Mouse (Mus musculus): ENCODE data around the gene Polr2a.

Gene Polr2a

GRCm38 (mm10) chr11:69781828-69782227 lies 23.4 kb upstream of the Polr2a start:
- no peak for DNase-seq

DNA sequence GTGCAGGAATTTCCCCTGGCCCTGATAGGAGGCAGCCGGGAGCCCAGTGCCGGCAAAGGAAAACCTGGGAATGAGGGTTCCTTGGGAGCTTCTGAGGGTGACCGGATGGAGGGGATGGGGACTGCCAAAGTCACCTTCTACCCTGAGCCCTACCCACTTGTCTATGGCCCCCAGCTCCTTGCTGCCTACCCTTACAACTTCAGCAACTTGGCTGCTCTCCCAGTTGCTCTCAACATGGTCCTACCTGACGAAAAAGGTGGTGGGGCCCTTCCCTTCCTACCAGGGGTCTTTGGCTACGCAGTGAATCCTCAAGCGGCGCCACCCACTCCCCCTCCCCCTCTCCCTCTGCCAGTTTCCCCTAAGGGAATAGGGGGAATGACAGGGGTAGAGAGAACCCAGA lies 20.5 kb upstream of the Polr2a start:
- DNase-seq, result no peak

GRCm38 (mm10) chr11:69778258-69778982 lies 20.0 kb upstream of the Polr2a start:
- no peak for DNase-seq

DNA sequence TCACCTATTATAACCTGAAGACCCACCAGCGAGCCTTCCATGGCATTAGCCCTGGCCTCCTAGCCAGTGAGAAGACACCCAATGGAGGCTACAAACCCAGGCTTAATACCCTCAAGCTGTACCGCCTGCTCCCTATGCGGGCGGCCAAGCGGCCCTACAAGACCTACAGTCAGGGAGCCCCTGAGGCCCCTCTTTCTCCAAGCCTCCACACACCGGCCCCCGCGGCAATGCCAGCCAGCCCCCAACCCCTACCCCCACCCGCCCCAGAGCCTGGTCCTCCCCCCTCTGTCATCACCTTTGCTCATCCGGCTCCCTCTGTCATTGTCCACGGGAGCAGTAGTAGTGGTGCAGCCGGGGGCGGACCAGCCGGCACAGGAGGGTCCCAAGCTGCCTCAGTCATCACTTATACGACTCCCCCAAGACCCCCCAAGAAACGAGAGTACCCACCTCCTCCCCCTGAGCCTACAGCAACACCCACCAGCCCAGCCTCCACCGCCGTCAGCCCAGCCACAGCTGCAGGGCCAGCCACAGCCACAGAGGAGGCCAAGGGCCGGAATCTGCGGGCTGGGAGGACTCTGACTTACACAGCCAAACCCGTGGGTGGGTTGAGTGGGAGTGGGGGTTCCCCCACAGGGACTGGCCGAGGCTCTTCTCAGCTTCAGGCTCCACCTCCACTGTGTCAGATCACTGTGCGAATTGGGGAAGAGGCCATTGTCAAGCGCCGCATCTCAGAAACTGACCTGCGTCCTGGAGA lies 19.2 kb upstream of the Polr2a start:
- no peak for DNase-seq

DNA sequence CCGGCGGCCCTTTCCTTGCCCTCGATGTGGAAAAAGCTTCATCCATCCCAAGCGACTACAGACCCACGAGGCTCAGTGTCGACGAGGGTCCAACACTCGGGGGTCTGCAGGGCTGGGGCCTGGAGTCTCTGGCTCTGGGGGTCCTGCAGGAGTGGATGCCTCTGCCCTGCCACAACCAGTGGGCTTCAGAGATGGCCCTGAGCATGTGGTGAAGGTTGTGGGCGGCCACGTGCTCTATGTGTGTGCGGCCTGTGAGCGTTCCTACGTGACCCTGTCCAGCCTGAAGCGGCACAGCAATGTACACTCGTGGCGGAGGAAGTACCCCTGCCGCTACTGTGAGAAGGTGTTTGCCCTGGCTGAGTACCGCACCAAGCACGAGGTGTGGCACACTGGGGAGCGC lies 18.1 kb upstream of the Polr2a start:
- DNase-seq, result no peak

- DNase-seq, result peak in 1 of 2 experiments; percentile 68
These were observed 17.3 kb upstream of the Polr2a start for GRCm38 (mm10) chr11:69775716-69776115.

DNA sequence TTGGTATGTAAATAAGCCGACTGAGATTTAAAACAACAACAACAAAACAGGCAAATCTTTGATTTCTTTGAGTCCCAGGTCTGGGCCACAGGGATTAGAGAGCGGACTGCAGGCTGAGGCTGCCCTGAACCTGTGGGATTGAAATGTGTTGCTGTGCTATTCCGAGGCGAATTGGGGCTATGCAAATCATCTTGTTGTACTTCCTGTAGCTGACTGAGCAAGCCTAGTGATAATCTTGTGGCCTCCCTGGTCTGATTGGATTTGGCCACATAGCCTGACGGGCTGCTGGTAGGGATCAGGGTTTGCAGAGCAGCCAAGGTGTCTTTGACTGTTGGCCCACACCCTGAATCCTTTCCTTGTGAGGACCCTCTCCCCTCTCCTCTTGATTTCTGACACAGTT lies 16.5 kb upstream of the Polr2a start:
- no peak for DNase-seq

- DNase-seq, result peak in 1 of 2 experiments; percentile 57
These were observed 9.1 kb upstream of the Polr2a start for GRCm38 (mm10) chr11:69767625-69767909.

- DNase-seq, result peak in 1 of 2 experiments; percentile 52
These were observed 8.6 kb upstream of the Polr2a start for GRCm38 (mm10) chr11:69766872-69767624.

- DNase-seq, result peak; percentile 69 to 86
These were observed 7.7 kb upstream of the Polr2a start for GRCm38 (mm10) chr11:69766126-69766609.

DNA sequence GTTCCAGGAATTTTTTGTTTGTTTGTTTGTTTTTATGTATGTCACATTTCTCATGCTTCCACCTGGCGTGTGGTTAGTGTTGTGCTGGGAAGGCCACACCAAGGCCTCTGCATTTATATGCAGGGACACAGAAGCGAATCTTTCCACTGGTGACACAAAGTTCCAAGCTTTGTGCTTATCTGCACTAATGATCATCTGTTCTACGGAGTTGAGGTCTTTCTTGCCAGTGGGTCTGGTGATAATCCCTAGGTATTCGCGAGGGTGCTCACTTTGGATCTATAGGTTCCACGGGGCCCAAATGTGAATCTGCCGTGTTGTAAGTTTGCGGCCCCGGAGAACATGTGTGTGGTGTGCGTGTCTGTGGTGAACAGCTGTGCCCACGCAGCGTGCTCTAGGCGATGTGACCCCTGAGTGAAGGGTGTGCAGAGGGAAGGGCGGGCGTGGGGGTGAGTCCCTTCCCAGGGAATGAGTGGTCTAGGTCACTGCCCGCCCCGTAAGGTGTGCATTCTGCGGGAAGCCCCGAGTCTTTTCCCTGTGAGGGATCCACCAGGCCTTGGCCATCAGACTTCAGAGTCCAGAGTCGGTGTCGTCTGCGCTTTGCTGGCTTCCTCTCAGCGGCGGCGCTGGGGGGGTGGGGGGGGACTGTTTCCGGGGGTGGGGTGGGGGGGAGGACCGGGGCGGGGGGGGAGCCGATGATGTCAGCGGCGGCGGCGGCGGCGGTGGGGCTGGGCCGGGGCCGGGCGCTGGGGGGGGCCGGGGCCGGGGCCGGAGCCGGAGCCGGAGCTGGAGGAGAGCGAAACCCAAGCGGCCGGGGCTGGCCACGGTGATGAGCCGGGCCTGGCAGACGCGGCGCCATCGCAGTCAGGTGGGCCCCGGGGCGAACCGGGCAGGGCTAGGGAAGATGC lies 7.0 kb upstream of the Polr2a start, which contains the start of gene Zbtb4:
Gene Zbtb4, plus strand, starts transcription at position 692 of the 905 bp plus-strand sequence.
- peak; percentile 52 to 69 for DNase-seq

GRCm38 (mm10) chr11:69763551-69763950 lies 5.1 kb upstream of the Polr2a start:
- DNase-seq, result no peak

- no peak for DNase-seq
These were observed 3.4 kb upstream of the Polr2a start, which contains the start of gene Slc35g3 for GRCm38 (mm10) chr11:69761868-69762267. Gene Slc35g3 (minus strand): TSS chr11:69761968.

- DNase-seq, result no peak
These were observed 2.4 kb upstream of the Polr2a start for GRCm38 (mm10) chr11:69760901-69761200.

DNA sequence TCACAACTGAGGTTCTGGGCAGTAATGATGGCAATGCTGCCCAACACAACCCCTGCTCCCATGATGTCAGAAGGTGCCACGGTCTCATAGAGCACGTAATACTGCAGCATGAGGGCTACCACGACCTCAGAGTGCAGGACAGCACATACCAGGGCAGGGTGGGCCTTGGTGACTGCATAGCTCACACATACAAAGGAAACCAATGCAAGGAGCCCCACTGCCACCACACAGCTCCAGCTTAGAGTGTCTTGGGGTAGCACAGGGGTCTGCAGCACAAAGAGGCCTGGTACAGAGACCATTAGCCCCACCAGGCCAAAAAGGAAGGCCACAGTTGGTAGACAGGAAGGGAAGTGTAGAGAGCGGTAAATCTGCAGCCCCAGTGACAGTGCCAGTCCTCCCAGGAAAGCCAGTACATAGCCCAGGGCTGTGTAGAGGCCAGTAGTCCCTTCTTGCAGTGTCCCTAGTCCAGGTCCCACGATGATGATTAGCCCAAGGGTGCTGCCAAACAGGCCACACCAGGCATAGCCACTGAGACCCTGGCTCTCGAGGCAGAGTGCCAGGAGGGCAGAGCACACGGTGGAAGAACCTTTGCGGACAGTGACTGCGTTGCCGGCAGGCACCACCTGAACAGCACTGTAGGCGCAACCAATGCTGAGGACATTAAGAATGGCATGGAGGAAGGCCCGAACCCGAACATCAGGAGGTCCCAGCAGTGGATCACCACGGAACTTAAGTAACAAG lies 1.9 kb upstream of the Polr2a start:
- DNase-seq, result no peak

DNA sequence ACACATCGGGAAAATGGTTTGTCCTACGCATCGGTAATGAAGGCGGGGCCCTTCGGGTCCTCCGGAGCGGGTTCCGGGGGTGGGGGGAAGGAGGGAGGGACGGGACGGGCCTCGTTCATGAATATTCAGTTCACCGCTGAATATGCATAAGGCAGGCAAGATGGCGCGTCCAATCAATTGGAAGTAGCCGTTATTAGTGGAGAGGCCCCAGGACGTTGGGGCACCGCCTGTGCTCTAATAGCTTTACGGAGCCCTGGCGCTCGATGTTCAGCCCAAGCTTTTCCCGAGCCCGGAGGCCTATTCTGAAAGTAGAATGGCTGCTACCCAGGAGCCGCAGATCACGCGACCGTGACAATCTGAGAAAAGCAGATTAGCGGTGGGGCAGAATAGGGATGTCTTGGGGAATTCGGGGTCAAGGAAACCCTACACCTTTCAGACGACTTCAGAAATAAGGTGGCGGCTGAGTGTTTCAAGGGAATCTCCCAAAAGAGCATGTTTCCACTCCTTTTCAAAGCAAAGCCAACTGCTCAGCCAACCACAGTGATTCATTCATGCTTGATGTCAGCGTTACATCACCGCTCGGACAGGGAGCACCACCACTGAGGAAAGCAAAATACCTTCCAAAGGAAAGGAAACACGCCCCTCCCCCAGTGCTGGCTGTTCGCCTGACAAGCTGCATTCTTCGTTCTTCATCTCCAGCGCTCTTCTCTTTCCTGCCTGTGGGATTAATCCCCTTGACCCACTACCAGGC lies 709 bp upstream of the Polr2a start:
- peak; percentile 92 to 96 for DNase-seq

DNA sequence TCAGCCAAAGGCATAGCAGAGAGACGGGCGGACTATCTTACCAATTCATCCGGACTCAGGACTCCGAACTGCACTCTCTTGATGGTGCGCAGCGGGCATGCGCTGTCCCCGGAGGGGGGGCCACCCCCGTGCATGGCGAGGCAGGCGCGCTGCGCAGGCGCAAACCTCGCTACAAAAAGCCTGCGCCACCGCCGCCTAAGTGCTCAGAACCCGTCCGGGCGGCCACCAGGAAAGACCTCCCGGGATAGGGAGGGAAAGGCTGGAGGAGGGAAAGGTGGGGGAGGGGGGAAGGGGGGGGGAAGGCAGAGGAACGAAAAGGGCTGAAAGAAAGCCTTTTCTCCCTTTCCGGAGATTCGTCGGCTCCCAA lies 364 bp downstream of the Polr2a start:
- DNase-seq, result peak; percentile 97 to 98

GRCm38 (mm10) chr11:69757303-69758089 lies 941 bp downstream of the Polr2a start:
- DNase-seq, result no peak

DNA sequence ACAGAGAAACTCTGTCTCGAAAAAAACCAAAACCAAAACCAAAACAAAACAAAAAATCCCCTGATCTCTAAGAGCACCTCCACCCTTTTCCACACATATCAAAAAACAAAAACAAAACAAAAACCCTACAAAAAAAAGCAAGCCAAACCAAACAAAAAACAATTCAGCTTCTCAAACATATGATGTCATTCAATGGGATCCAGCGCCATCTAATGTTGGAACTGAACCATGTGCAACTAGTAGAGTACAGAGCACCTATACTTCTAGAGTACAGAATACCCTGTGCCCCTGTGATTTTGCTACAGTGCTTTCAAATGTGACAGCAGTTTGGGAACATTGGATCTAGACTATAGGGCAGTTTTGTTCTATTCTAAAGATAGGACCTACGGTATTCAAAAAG lies 3.7 kb downstream of the Polr2a start:
- peak in 1 of 2 experiments; percentile 50 for DNase-seq

- DNase-seq, result no peak
These were observed 4.2 kb downstream of the Polr2a start for GRCm38 (mm10) chr11:69754233-69754632.

Measured in kidney, postnatal 25 days (tissue).